Mouse (Mus musculus) 3134 (cell line): ENCODE measurements around the gene Selplg.

Experiments used
- DNase-seq: peaks from one replicate; pipeline ENCODE4 v3.0.0-alpha.2; 2011; ENCODE audit warnings: low spot score; ENCODE audit not compliant: insufficient read length; ENCODE audit errors: extremely low read depth

The Selplg gene

GRCm38 (mm10) chr5:113832490-113832901 is at the start of gene Selplg:
Gene Selplg (minus strand): TSS chr5:113832644.
- DNase-seq = no peak

- no peak for DNase-seq
These were observed 48.7 kb upstream of the Selplg start for GRCm38 (mm10) chr5:113881136-113881535.

GRCm38 (mm10) chr5:113878943-113879617 is 46.6 kb upstream of the Selplg start:
- no peak for DNase-seq

GRCm38 (mm10) chr5:113877565-113877964 is 45.1 kb upstream of the Selplg start:
- DNase-seq = no peak

- no peak for DNase-seq
These were observed 43.7 kb upstream of the Selplg start for GRCm38 (mm10) chr5:113876176-113876575.

- DNase-seq = no peak
These were observed 43.2 kb upstream of the Selplg start for GRCm38 (mm10) chr5:113875625-113876024.

GRCm38 (mm10) chr5:113874063-113875024 is 41.9 kb upstream of the Selplg start:
- peak; percentile 63 for DNase-seq

GRCm38 (mm10) chr5:113872936-113873912 is 40.8 kb upstream of the Selplg start:
- peak; percentile 87 for DNase-seq

GRCm38 (mm10) chr5:113871903-113872548 is 39.6 kb upstream of the Selplg start:
- DNase-seq = no peak

- no peak for DNase-seq
These were observed 38.1 kb upstream of the Selplg start for GRCm38 (mm10) chr5:113870393-113871040.

- DNase-seq = no peak
These were observed 36.7 kb upstream of the Selplg start for GRCm38 (mm10) chr5:113869132-113869531.

- DNase-seq = no peak
These were observed 32.5 kb upstream of the Selplg start for GRCm38 (mm10) chr5:113864992-113865391.

- no peak for DNase-seq
These were observed 31.6 kb upstream of the Selplg start for GRCm38 (mm10) chr5:113863994-113864393.

- no peak for DNase-seq
These were observed 30.0 kb upstream of the Selplg start for GRCm38 (mm10) chr5:113862418-113862817.

GRCm38 (mm10) chr5:113861294-113861693 is 28.9 kb upstream of the Selplg start:
- no peak for DNase-seq

GRCm38 (mm10) chr5:113858971-113859370 is 26.5 kb upstream of the Selplg start:
- no peak for DNase-seq

GRCm38 (mm10) chr5:113858550-113858949 is 26.1 kb upstream of the Selplg start:
- no peak for DNase-seq

- no peak for DNase-seq
These were observed 25.2 kb upstream of the Selplg start for GRCm38 (mm10) chr5:113857631-113858030.

- no peak for DNase-seq
These were observed 24.2 kb upstream of the Selplg start for GRCm38 (mm10) chr5:113856631-113857030.

- DNase-seq = no peak
These were observed 23.3 kb upstream of the Selplg start for GRCm38 (mm10) chr5:113855696-113856095.
